Mouse (Mus musculus): ENCODE measurements around the gene Mmaa. TPM values are rescaled to one million over a fixed set of nuclear protein-coding genes. Genes with fewer than 3 reads are reported as not detected.

The Mmaa gene
- polyA plus RNA-seq, 1 experiment = 8.2 TPM

DNA sequence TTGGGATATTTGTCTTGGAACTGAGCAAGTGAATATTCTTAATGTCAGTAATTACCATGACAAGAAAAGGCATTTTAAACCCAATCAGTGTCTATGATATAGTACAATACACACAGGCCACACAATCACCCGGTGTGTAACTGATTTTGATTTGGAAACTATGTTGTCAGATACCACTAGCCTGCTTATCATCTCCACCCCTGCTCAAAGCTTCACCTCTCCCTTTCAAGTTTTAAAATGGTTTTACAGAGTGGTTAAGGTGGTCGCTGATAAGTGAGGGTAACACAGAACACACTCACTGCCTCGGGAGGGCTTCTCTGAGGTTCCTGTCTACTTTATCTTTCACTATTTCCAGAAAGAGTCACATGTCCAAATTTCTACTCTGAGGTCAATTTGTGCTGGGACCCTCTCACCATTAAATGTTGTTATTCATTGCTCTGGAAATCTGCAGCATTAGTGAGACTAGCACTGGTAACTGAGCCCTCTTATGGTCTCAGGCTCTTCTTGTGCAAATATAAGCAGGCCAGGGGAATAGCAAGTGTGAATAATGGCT lies 1.9 kb downstream of the Mmaa start:
- WGBS = 80% methylated on average over 3 of the region's 3 CpGs
- DNase-seq (ENCODE audit: low read depth, low spot score) = no peak

DNA sequence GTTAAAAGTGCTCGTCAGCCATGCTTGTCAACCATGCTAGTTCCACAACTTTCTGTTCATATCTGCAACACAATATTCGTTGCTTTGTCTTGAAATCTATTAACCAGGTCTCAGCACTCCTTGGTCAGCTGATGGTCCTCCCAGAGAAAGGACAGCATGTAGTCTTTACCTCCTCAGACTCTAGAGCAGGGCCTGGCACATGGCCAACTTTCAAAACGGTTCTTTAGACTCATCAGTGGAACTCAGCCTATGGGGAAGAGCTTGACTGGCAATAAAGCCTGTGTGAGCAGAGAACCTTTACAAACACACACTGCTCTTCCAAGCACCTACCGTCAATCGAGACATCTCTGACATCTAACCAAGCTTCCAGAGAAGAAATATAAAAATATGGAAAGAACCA lies 5.1 kb downstream of the Mmaa start:
- 48% methylated on average over 5 of the region's 5 CpGs for WGBS
- DNase-seq (ENCODE audit: low read depth, low spot score) = no peak

DNA sequence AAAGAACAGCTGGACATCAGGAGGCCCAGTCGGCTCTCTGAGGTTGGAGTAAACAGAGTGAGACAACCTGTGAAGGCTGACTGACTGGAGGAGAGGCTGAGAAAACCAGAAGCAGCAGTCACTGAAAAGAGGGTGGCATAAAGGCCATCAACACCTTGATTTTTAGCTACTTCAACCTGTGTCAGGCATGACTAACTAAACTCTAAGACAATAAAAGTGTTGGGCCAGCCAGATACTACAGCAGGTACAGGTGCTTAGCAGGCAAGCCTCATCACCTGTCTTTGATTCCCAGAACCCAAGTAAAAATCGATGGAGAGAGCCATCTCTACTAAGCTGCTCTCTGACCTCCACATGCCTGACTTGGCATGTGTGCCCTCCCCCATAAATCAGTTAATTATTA lies 6.1 kb downstream of the Mmaa start:
- 45% methylated on average over 2 of the region's 2 CpGs for whole genome bisulfite sequencing
- no peak for DNase-seq (ENCODE audit: low read depth, low spot score)

DNA sequence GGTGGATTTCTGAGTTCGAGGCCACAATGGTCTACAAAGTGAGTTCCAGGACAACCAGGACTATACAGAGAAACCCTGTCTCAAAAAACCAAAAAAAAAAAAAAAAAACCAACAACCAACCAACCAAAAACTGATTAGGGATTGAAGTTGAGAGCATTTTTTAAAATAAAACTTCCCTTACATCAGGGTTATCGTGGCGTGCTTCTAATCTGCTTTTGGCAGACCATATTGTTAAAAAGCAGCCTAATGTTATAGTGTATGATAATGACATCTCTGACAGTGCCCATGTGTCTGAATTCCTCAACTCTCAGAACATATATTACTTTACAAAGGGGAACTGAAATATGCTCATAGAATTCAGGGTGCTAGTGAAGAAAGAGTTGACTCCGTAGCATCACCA lies 6.5 kb downstream of the Mmaa start:
- no peak for DNase-seq (ENCODE audit: low read depth, low spot score)
- 92% methylated on average over 4 of the region's 4 CpGs for WGBS

DNA sequence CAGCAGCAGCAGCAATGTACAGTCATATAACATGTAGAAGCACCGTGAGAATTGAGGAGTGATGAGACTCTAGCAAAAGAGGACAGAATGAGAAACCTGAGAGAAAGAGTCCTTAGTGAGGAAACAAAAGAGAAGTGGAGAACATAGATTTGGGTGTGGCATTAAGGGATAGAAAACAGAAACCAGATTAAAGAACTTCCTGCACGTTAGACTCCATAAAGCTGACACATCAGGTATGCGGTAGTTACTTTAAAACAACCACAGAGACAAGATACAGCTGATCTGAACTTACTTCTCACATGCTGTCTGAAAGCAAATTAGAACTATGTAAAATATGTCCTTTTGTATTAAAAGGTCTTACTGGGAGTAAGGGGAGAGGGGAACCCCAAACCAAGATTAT lies 8.3 kb downstream of the Mmaa start:
- WGBS = 59% methylated on average over 3 of the region's 3 CpGs
- DNase-seq (ENCODE audit: low read depth, low spot score) = no peak

DNA sequence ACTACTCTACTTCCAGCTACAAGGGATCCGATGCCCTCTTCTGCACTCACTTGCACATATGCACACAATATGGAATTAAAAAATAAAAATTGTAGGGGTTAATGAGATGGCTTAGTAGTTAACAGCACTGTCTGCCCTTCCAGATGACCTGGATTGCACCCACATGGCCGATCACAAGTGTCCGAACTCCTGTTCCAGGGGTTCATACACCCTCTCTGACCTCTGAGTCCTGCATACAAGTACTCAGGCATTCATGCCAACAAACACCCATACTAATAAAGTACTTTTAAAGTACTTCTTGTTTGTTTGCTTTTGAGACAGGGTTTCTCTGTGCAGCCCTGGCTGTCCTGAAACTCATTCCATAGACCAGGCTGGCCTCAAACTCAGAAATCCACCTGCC lies 10.1 kb downstream of the Mmaa start:
- 98% methylated on average over 3 of the region's 3 CpGs for WGBS
- DNase-seq (ENCODE audit: low read depth, low spot score) = no peak

DNA sequence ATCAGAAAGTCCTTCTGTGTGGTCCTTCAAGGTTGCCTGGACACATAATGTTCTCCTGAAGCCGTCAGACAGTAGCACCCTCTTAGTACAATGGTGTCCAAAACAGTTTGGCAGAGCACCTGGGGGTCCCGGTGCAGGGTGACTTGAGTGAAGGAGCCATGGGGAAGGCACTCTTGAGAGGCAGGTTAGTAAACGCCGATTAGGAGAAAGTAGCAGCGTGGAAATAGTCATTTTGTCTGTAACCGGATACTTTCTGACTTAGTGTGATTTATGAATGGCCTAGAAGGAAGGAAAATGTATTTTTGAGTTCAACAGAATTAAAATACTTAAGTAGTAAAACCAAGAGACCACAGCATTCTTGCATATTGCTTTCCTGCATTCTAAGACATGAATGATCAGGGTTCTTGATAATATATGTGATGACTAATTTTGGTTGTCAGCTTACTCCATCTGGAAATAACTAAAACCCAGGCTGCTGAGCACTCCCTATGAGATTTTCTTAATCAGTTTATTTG lies 13.3 kb downstream of the Mmaa start:
- WGBS = 87% methylated on average over 6 of the region's 6 CpGs
- DNase-seq (ENCODE audit: low read depth, low spot score) = no peak

DNA sequence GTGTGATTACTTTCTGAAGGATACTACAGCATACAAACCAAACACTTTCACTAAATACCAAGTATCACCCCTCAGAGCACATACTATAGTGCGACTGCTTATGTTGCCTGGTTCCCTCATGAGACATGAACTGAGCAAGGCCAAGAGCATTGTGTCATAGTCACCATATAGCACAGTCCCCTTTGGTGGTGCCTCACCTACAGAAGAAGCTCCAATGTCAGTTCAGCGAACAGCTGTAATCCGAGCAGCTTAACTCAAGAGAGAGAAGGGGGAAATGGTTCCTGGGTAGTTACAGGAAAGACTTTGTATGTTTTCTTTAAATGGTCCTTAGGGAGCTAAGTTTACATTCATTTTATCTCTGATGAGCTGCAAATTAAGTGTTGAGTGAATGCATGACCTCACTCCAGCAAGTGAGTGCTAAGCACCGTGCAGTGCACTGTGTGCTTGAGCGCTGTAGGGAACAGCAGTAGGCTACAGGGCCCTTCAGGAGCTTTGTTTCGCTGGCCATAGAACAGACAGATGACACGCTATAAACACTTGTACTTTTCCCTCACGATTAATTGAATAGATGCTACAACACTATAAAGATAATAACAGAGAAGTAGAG lies 17.4 kb downstream of the Mmaa start:
- 84% methylated on average over 8 of the region's 8 CpGs for WGBS
- no peak for DNase-seq (ENCODE audit: low read depth, low spot score)

DNA sequence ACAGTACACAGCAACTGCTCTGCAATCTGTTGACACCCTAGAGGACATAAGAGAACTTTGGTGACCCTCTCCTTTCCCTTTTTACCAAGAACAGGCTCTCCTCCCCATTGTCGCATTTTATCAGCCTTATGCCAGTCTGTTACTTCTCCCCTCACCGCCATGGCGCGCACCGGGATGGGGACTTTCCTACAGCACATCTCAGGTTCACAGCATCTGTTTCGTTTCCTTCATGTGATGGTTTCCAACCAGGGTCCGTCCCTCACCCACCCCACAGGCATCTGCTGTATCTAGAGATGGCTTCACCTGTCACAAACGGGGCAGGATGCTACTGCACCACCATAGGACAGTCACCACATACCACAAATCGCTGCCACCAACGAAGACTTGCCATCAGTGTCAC lies 19.8 kb downstream of the Mmaa start:
- no peak for DNase-seq (ENCODE audit: low read depth, low spot score)
- WGBS = 94% methylated on average over 10 of the region's 10 CpGs

DNA sequence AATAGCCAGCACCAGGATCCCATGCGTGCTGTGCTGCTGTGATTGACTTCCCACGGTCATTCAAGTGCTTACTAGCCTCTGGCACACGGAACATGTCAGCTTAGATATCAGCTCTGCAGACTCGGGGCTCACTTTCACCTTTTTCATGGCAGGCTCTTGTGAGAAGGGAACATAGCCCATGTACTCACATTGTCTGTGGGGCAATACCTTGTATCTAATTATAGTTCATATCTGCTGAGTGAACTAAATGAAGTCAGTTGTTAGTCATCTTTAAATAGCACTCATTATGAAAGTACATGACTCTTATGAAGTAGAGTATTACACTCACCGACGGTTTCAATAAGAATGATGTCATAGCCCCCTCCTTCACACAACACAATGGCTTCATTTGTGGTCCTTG lies 21.0 kb downstream of the Mmaa start:
- no peak for DNase-seq (ENCODE audit: low read depth, low spot score)
- WGBS = 79% methylated on average over 6 of the region's 6 CpGs

DNA sequence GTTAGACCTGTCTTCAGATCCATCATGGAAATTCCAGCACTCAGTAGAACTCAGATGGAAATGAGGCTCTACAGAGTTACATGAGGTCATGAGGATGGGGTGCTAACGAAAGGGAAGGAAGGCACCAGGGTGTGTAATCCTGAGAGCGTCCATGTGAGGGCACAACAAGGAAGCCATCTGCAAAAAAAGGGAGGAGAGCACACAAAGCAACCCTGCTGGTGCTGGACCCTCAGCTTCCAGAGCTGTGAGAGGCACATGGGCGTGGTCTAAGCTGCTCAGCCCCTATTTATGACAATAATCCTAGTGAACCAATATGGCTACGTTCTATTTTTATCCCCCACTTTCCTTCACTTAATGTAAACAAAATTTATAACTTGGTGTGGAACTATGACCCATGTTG lies 22.1 kb downstream of the Mmaa start:
- WGBS = 68% methylated on average over 4 of the region's 4 CpGs
- no peak for DNase-seq (ENCODE audit: low read depth, low spot score)

DNA sequence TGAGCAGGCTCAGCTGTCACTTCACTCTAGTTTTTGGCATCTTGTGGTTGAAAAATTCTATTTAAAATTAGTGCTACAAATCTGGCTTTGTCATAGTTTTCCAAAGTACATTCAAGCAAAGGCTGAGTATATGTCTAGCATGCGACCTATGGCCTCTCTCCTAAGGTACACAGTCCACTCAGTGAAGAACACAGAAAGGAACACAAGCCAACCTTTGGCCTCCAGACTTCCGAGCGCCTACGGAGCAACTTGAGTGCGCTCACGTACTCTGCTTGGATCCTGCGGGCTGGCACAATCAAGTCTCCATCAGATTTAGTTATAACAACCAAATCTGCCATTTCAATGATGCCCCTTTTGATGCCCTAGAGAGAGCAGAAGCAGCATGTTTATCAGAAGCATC lies 25.8 kb downstream of the Mmaa start:
- WGBS = 94% methylated on average over 7 of the region's 7 CpGs
- DNase-seq (ENCODE audit: low read depth, low spot score) = no peak

DNA sequence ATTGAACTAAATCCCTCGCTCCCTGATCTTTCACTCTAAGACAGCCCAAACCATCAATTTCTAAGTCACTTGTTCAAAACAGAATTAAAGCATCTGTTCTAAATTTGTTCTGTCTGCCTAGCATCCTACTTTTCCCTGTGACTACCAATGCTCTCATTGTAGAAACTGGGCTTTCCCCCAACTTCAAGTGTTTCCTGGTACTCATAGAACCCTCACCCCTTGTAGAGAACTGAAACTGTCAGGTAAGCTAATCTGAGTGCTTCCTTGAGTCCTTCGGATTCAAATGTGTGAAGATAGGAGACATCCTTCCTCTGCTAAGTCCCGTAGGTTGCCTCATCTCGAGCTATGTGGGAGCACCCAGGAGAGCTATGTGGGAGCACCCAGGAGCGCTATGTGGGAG lies 32.8 kb downstream of the Mmaa start:
- no peak for DNase-seq (ENCODE audit: low read depth, low spot score)
- 84% methylated on average over 5 of the region's 5 CpGs for WGBS

DNA sequence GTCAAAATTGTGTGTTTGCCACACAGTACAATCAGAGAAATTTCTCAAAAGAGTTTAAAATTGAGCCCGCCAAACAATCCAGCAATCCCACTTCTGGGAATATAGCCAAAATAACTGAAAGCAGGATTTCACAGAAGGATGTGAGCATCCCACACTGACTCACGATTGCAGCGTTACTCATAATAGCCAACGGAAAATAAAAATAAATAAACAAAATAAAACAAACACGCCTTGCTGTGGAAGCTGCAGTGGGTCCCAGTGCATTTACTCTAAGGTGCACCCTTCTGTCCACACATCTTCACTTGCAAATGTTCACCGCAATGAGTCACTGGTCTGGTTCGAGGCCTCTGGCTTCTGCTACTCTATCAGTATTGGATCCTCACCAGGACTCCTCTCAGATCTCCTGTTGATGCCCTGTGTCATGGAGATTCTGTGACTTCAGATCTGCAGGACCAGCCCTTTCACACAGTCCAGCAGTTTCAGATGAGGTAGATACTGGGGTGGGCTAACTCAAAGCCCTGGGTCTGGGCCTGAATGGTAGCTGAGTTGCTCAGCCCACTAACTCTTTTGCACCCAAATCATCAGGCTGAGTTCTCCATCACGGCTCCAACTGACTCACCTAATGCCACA lies 38.5 kb downstream of the Mmaa start:
- 62% methylated on average over 8 of the region's 8 CpGs for WGBS
- DNase-seq (ENCODE audit: low read depth, low spot score) = no peak

DNA sequence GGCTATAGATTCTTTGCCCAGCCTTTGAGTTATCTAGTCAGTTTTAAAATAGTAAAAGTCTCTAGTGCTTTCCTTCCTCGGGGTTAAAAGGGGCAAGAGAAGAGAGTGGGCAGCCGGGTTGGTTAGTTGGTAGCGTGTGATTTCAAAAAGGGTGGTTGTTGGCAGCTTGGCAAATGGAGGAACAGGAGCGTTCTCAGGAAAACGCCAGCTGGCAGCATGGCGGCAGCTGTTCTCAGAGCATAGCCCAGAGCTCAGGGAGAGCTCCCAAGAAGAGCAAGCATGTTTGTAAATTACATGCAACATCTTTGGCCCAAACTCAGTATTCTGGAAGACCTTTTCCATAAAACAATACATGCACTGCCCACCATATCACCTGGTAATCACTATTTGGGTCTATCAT lies 41.0 kb downstream of the Mmaa start:
- no peak for DNase-seq (ENCODE audit: low read depth, low spot score)
- 89% methylated on average over 6 of the region's 6 CpGs for WGBS

DNA sequence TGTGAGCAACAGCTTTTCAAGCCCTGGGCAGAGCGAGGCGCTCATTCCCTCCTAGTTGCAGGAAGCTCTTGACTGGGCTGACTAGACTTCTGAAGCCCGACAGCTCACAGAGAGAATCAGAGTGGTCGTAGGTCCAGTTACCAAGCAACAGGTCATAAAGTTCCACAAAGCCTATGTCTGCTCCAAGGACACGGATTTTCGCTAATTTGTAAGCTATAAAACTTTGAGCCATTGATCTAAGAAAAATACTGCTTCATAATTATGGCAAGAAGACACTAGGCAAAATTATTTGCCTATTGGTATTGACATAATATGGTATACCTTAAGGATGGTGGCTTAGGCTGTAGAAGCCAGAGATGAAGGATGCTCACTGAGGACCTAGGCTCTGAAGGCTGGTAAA lies 46.3 kb downstream of the Mmaa start, which contains the start of gene 1700011L22Rik:
Gene 1700011L22Rik (minus strand): TSS at position 101 of the 400 bp plus-strand sequence.
- DNase-seq (ENCODE audit: low read depth, low spot score) = no peak
- WGBS = 70% methylated on average over 6 of the region's 6 CpGs

DNA sequence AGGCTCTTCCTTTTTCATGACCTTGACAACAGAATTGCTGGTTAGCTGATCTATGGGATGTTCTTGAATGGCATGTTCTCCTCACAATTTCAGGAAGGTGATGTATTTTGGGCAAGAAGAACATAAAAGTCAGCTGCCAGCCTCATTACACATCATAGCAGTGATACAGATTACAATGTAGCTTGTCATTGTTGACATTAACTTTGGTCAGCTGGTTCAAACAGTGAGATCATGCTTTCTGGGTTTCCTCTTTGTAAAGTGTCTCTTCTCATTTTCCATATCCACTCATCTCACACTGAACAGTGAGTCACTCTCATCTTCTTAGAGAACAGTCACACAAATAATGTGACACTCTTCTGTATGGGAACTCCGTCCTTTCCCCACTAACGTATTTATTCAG lies 51.3 kb downstream of the Mmaa start:
- 68% methylated on average over 2 of the region's 2 CpGs for WGBS
- DNase-seq (ENCODE audit: low read depth, low spot score) = no peak

DNA sequence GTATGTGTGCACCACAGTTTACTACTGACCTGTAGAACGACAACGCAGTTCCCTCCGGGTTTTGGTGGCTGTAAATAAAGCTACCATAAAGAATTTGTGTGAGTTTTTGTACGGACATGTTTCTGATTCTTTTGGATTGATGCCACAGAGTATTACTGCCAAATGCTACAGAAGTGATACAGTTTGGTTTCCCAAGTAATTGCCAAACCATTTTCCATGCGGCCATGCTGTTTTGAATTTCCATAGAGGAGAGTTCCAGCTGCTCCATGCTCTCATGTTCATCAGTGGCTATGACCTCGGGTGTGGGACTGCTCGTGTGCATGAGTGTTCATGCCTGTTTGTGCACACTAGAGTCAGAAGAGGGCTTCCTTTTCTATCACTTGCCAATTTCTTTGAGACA lies 54.7 kb downstream of the Mmaa start:
- DNase-seq (ENCODE audit: low read depth, low spot score) = no peak
- 65% methylated on average over 7 of the region's 7 CpGs for WGBS

DNA sequence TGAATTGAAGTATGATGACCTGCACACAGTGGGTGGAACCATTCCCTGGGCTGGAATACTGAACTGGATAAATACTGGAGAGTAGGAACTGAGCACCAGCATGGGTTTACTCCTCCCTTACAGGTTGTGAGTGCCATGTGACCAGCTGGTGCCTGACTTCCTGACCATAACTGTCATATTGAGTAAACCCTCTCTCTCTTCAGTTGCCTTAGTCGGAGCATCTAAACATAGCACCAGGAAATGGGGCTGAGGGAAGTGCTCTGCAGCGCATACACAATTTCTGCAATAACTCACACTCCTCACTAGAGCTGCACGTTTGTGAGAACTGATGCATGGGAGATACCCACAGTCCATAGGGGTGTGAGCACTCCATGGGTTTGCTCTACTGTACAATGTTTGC lies 55.4 kb downstream of the Mmaa start:
- 64% methylated on average over 3 of the region's 3 CpGs for WGBS
- no peak for DNase-seq (ENCODE audit: low read depth, low spot score)

DNA sequence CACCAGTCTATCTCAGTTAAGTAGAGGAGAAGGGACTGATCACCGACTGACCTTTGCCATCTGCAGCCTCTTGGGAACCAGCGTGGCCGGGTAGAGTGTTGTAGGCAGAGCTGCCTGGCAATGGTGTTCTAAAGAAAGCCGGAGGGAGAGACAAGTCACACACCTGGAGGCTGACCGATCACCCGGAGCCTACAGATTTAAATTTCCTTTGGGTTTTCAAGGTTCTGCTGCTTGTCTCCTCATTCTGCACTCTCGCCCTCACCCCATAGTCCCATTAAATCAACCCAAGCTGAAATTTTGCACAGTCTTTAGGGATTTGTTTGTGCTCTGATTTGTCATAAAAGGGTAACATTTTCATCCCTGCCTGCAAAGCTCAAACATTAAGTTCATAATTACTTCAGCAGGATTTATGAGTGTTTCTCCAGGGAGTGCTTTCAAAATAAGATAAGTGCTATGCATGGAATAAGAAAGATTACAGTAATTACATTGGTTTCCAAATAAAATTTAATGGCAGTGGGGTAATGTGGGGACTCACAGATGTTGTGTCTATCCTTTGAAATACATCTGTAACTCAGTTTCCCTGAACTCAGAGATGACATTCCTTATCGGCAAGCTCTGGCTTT lies 65.4 kb downstream of the Mmaa start:
- no peak for DNase-seq (ENCODE audit: low read depth, low spot score)
- WGBS = 72% methylated on average over 8 of the region's 8 CpGs

DNA sequence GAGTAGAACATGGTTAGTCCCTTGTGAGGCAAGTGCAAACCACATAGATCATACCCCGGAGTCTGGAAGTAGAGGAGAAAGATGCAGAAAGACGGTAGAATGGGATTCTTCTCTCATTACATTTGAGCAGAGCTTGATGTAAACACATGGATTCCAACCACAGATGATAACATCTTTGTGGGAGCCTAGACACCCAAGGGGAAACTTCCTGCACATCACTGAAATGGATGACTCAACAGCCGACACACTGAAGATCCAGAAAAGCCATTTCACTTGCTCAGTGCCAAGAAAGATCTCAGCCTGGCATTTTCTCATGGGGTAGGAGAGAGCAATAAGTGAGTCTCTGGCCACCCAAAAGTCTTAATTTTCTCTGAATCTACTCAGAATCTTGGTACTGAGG lies 66.8 kb downstream of the Mmaa start:
- 85% methylated on average over 3 of the region's 3 CpGs for WGBS
- DNase-seq (ENCODE audit: low read depth, low spot score) = no peak
